Mouse (Mus musculus): ENCODE measurements around the gene Tlx2.

Tlx2 gene

DNA sequence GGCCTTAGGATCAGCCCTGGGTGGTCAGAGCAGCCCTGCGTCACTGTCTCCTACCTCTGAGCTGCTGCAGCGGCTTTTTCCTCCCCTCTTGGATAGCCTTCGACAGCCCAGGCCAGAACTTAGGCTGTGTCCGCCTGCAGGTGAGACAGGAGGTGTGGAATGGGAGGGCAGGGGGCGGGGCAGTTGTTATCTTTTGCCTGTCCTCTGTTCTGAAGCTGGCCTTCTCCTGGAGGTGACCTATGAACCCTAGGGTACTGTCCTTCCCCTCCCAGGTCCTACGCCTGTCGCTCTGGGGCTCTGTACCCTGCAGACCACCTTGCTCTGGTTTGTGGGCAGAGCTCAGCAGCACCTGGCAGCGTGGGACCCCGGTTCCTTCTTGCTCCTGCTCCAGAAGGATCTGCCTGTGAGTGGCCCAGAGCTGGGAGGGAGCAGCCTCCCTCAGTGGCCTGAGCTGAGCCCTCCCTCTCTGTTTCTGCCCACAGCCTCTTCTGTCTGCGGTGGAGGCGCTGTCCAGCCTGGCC is 33.1 kb upstream of the Tlx2 start:
- peaks cover 3% of the 10 kb centered on the region; the same call in 1 of the 2 replicates for H3K36me3 ChIP-seq (ENCODE audit: control insufficient read depth, insufficient read depth, low read length, poor library complexity, severe bottlenecking)
- H3K27me3 ChIP-seq (ENCODE audit: control insufficient read depth, insufficient read depth, low read length, poor library complexity, severe bottlenecking), result no peaks in the 10 kb centered on the region
- no peak for DNase-seq (ENCODE audit: low read depth, low spot score)

- DNase-seq (ENCODE audit: low read depth, low spot score), result peak; percentile 77
- H3K36me3 ChIP-seq (ENCODE audit: control insufficient read depth, insufficient read depth, low read length, poor library complexity, severe bottlenecking), result no peaks in the 10 kb centered on the region
- no peaks in the 10 kb centered on the region for H3K27me3 ChIP-seq (ENCODE audit: control insufficient read depth, insufficient read depth, low read length, poor library complexity, severe bottlenecking)
Measured at GRCm38 (mm10) chr6:83101688-83102556, 31.8 kb upstream of the Tlx2 start.

DNA sequence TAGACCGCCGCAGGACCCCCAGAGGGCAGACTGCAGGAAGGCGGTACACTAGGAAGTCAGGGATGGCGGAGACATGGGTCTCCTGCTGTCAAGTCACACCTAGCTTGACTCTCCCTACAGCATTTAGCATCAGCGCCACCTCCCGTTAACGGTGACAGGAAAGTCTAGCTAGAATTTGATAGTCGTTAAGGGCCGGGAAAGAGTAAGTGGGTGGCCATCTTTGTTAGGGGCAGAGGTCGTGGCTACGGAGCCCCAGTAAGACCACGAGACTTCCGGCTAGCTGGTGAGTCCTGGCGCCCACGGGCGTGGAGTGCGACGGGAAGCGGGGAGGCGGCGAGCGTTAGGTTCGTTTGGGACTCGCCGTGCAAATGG is 31.2 kb upstream of the Tlx2 start, which contains the start of the genes Ccdc142 and Gm42688:
Ccdc142 (plus strand) TSS at position 286 of the 372 bp plus-strand sequence.
Gm42688 (plus strand) TSS at position 302 of the 372 bp plus-strand sequence.
- Histone ChIP-seq H3K36me3 (ENCODE audit: control insufficient read depth, insufficient read depth, low read length, poor library complexity, severe bottlenecking) (no peaks in the 10 kb centered on the region), H3K27me3 (ENCODE audit: control insufficient read depth, insufficient read depth, low read length, poor library complexity, severe bottlenecking) (no peaks in the 10 kb centered on the region)
- peak; percentile 92 for DNase-seq (ENCODE audit: low read depth, low spot score)

DNA sequence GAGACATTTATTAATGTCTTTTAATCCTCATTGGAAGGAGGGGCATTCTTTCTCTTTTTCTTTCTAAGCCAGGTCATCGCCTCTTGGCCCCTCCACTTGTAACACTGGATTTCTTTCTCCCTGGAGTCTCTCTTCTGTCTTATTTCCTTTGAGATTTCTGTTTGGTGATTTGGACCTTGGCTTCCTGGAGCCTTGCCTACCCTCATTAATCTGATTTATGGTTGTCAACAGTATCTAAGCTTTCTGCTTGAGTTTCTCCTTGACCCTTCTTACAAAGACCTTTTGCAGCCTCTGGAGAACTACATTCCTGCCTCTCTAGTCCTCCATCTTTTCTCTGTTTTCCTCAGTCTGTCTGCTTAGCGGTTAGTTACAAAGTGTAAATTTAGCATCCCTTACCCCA is 28.3 kb upstream of the Tlx2 start:
- Histone ChIP-seq H3K36me3 (ENCODE audit: control insufficient read depth, insufficient read depth, low read length, poor library complexity, severe bottlenecking) (no peaks in the 10 kb centered on the region), H3K27me3 (ENCODE audit: control insufficient read depth, insufficient read depth, low read length, poor library complexity, severe bottlenecking) (0 out of 2 replicates have a peak, but pooled peaks cover 2% of the 10 kb centered on the region)
- DNase-seq (ENCODE audit: low read depth, low spot score), result no peak

- Histone ChIP-seq H3K36me3 (ENCODE audit: control insufficient read depth, insufficient read depth, low read length, poor library complexity, severe bottlenecking) (no peaks in the 10 kb centered on the region), H3K27me3 (ENCODE audit: control insufficient read depth, insufficient read depth, low read length, poor library complexity, severe bottlenecking) (0 out of 2 replicates have a peak, but pooled peaks cover 2% of the 10 kb centered on the region)
- DNase-seq (ENCODE audit: low read depth, low spot score), result no peak
Measured at GRCm38 (mm10) chr6:83095968-83096367, 25.9 kb upstream of the Tlx2 start.

GRCm38 (mm10) chr6:83092416-83093127 is 22.5 kb upstream of the Tlx2 start:
- no peak for DNase-seq (ENCODE audit: low read depth, low spot score)
- Histone ChIP-seq H3K36me3 (ENCODE audit: control insufficient read depth, insufficient read depth, low read length, poor library complexity, severe bottlenecking) (no peaks in the 10 kb centered on the region), H3K27me3 (ENCODE audit: control insufficient read depth, insufficient read depth, low read length, poor library complexity, severe bottlenecking) (peaks cover 2% of the 10 kb centered on the region; the same call in 1 of the 2 replicates)

GRCm38 (mm10) chr6:83087926-83088260 is 17.8 kb upstream of the Tlx2 start:
- Histone ChIP-seq H3K27me3 (ENCODE audit: control insufficient read depth, insufficient read depth, low read length, poor library complexity, severe bottlenecking) (peaks cover 3% of the 10 kb centered on the region), H3K36me3 (ENCODE audit: control insufficient read depth, insufficient read depth, low read length, poor library complexity, severe bottlenecking) (no peaks in the 10 kb centered on the region)
- no peak for DNase-seq (ENCODE audit: low read depth, low spot score)

- DNase-seq (ENCODE audit: low read depth, low spot score), result no peak
- H3K27me3 ChIP-seq (ENCODE audit: control insufficient read depth, insufficient read depth, low read length, poor library complexity, severe bottlenecking), result peaks cover 3% of the 10 kb centered on the region
- no peaks in the 10 kb centered on the region for H3K36me3 ChIP-seq (ENCODE audit: control insufficient read depth, insufficient read depth, low read length, poor library complexity, severe bottlenecking)
Measured at GRCm38 (mm10) chr6:83087205-83087925, 17.3 kb upstream of the Tlx2 start.

GRCm38 (mm10) chr6:83086121-83087035 is 16.3 kb upstream of the Tlx2 start, which contains the start of gene Lbx2:
Gene Lbx2, plus strand, starts transcription at chr6:83086367.
- peaks cover 3% of the 10 kb centered on the region for H3K27me3 ChIP-seq (ENCODE audit: control insufficient read depth, insufficient read depth, low read length, poor library complexity, severe bottlenecking)
- 0 out of 2 replicates have a peak, but pooled peaks cover 4% of the 10 kb centered on the region for H3K36me3 ChIP-seq (ENCODE audit: control insufficient read depth, insufficient read depth, low read length, poor library complexity, severe bottlenecking)
- no peak for DNase-seq (ENCODE audit: low read depth, low spot score)

DNA sequence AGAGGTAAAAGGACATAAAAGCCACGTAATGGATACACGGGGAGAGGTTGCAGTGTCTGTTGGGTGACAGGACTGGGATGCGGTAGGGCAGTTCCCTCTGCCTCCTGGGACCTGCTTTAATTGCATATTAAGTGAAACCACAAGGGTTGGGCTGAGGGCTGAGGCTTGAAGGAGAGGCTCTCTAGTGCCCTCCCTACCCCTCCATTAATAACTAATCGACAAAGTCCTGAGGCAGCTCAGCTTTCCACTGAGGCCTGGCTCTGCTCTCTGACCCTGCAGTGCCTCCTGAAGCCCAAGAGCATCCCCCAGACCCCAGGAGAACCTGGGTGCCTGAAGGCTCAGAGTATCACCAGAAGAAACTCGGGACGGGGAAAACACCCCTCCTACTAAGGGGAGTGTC is 14.4 kb upstream of the Tlx2 start:
- Histone ChIP-seq H3K27me3 (ENCODE audit: control insufficient read depth, insufficient read depth, low read length, poor library complexity, severe bottlenecking) (peaks cover 3% of the 10 kb centered on the region), H3K36me3 (ENCODE audit: control insufficient read depth, insufficient read depth, low read length, poor library complexity, severe bottlenecking) (0 out of 2 replicates have a peak, but pooled peaks cover 4% of the 10 kb centered on the region)
- no peak for DNase-seq (ENCODE audit: low read depth, low spot score)

- no peak for DNase-seq (ENCODE audit: low read depth, low spot score)
- Histone ChIP-seq H3K36me3 (ENCODE audit: control insufficient read depth, insufficient read depth, low read length, poor library complexity, severe bottlenecking) (0 out of 2 replicates have a peak, but pooled peaks cover 4% of the 10 kb centered on the region), H3K27me3 (ENCODE audit: control insufficient read depth, insufficient read depth, low read length, poor library complexity, severe bottlenecking) (peaks cover 3% of the 10 kb centered on the region)
Measured at GRCm38 (mm10) chr6:83083497-83083896, 13.4 kb upstream of the Tlx2 start.

DNA sequence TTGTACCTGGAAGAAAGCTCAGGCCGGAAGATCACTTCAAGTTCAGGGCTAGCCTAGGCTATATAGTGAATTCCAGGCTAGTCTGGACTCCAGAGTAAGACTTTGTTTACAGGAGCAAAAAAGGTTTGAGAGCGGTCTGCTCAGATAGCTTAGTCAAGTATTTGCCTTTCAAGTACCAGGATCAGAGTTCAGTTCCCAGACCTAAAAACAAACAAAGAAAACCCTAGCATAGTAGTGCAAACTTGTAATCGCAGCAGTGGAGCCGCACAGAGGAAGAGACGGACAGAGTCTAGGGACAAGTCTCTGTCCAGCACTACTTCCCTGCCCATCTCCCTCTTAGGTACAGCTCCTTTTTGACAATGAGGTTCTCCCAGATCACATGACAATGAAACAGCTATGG is 10.1 kb upstream of the Tlx2 start:
- Histone ChIP-seq H3K36me3 (ENCODE audit: control insufficient read depth, insufficient read depth, low read length, poor library complexity, severe bottlenecking) (0 out of 2 replicates have a peak, but pooled peaks cover 4% of the 10 kb centered on the region), H3K27me3 (ENCODE audit: control insufficient read depth, insufficient read depth, low read length, poor library complexity, severe bottlenecking) (no peaks in the 10 kb centered on the region)
- DNase-seq (ENCODE audit: low read depth, low spot score), result no peak

GRCm38 (mm10) chr6:83078324-83078858 is 8.3 kb upstream of the Tlx2 start:
- Histone ChIP-seq H3K27me3 (ENCODE audit: control insufficient read depth, insufficient read depth, low read length, poor library complexity, severe bottlenecking) (peaks cover 2% of the 10 kb centered on the region; the same call in 1 of the 2 replicates), H3K36me3 (ENCODE audit: control insufficient read depth, insufficient read depth, low read length, poor library complexity, severe bottlenecking) (0 out of 2 replicates have a peak, but pooled peaks cover 4% of the 10 kb centered on the region)
- peak; percentile 99 for DNase-seq (ENCODE audit: low read depth, low spot score)
